Mouse (Mus musculus): ENCODE results near the gene Serpinc1.

DNA sequence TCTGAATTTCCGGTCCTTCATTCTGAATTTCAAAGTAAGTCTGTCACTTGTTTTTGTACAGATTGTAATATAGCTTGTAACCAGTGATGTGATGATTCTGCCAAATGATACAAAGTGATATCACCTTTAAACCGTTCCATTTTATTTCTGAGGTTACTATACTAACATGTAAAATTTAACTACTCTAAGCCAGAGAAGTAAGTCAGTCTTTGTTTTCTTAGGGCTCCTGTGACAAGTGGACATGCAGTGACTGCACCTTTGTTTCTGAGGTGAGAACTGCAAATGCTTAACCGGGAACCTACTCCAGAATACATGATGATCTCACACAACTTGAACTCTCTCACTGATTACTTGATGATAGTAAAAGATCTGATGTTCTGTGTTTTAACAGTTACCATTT is 59.6 kb downstream of the Serpinc1 start:
- no peak for TF ChIP-seq GATA1 (IDR thresholded peaks at IDR 0.05; ENCODE audit: low read length)
- TF ChIP-seq TAL1 (IDR thresholded peaks at IDR 0.05; ENCODE audit: low read length), result no peak
